Mouse (Mus musculus): Measurements from ENCODE around the gene Zfp804b. TPM values are rescaled to one million over a fixed set of nuclear protein-coding genes. Genes with fewer than 3 reads are reported as not detected.
"Not testable (repeated sequence)": the region's sequence is repeated elsewhere in the genome, so short reads cannot be mapped to it uniquely, and the experiment has no call there.

Gene Zfp804b
- total RNA-seq (2012; rRNA removed) = not detected in 2 replicates
- total RNA-seq (2014; rRNA removed) = not detected in 2 replicates
- not detected in 2 replicates for polyA plus RNA-seq (2012; ENCODE audit: insufficient read length, low read depth)

- Histone ChIP-seq H3K4me3 (replicated peaks in 1 of 3; ENCODE audit: low read depth in 2 of 3, low read length in 2 of 3, poor library complexity in 1 of 3) (no peak within 1 kb of the TSS), H3K9me3 (replicated peaks; ENCODE audit: low read length) (no peaks in the 10 kb centered on the region), H3K27me3 (replicated peaks) (no peaks in the 10 kb centered on the region), H3K36me3 (replicated peaks in 1 of 2; ENCODE audit: control insufficient read depth in 1 of 2, insufficient read depth in 1 of 2, low read length in 1 of 2) (no peaks in the 10 kb centered on the region), H3K4me1 (ENCODE audit: control insufficient read depth in 1 of 2, insufficient read depth in 2 of 2) (no peaks in the 10 kb centered on the region), H3K79me2 (replicated peaks; ENCODE audit: control insufficient read depth, extremely low read depth, insufficient read depth, poor library complexity, severe bottlenecking) (no peaks in the 10 kb centered on the region), H3K9ac (ENCODE audit: insufficient read depth, low read depth) (no peak within 1 kb of the TSS), H3K27ac (ENCODE audit: insufficient read depth, low read depth) (no peak within 1 kb of the TSS), H3K4me2 (ENCODE audit: insufficient read depth, low read depth, poor library complexity, severe bottlenecking) (no peak within 1 kb of the TSS)
- TF ChIP-seq POLR2A (IDR thresholded peaks at IDR 0.05; ENCODE audit: low read depth, low read length) (no peak), NELFE (IDR thresholded peaks at IDR 0.05; ENCODE audit: low read depth, low read length) (no peak), SIN3A (IDR thresholded peaks at IDR 0.05; ENCODE audit: low read length) (no peak), NRF1 (IDR thresholded peaks at IDR 0.05; ENCODE audit: low read depth, low read length) (no peak), KAT2A (IDR thresholded peaks at IDR 0.05; ENCODE audit: insufficient replicate concordance, low read length) (no peak), IRF4 (IDR thresholded peaks at IDR 0.05; ENCODE audit: low read depth, low read length) (no peak), RAD21 (IDR thresholded peaks at IDR 0.05; ENCODE audit: low read depth, low read length) (no peak), ETS1 (conservative IDR thresholded peaks at IDR 0.05; ENCODE audit: low read depth, low read length) (no peak), GABPA (IDR thresholded peaks at IDR 0.05; ENCODE audit: insufficient replicate concordance, low read depth, low read length) (no peak), UBTF (IDR thresholded peaks at IDR 0.05; ENCODE audit: low read depth, low read length) (no peak), ZC3H11A (IDR thresholded peaks at IDR 0.05; ENCODE audit: low read depth, low read length) (no peak)
- dilution Hi-C loops (cut with MboI; ENCODE audit: extremely low pct_ligation_motif_present, extremely low pct_unique_long_range_greater_than_20kb, low sequenced_read_pairs) (no loop called here), in situ Hi-C loops (cut with MboI; ENCODE audit: low pct_ligation_motif_present, low pct_unique_long_range_greater_than_20kb, low sequenced_read_pairs) (no loop called here)
- no peak for DNase-seq (ENCODE audit: extremely low read depth)
Observed at GRCm38 (mm10) chr5:7344145-7345010, at the start of gene Zfp804b. Gene Zfp804b, minus strand, starts transcription at chr5:7344756.

GRCm38 (mm10) chr5:7364616-7365015 is 20.1 kb upstream of the Zfp804b start:
- H3K79me2 ChIP-seq (replicated peaks; ENCODE audit: control insufficient read depth, extremely low read depth, insufficient read depth, poor library complexity, severe bottlenecking); H3K36me3 ChIP-seq (replicated peaks in 1 of 2; ENCODE audit: control insufficient read depth in 1 of 2, insufficient read depth in 1 of 2, low read length in 1 of 2); H3K27ac ChIP-seq (ENCODE audit: insufficient read depth, low read depth); DNase-seq (ENCODE audit: extremely low read depth); H3K4me3 ChIP-seq (replicated peaks in 1 of 3; ENCODE audit: low read depth in 2 of 3, low read length in 2 of 3, poor library complexity in 1 of 3); H3K4me1 ChIP-seq (ENCODE audit: control insufficient read depth in 1 of 2, insufficient read depth in 2 of 2); H3K4me2 ChIP-seq (ENCODE audit: insufficient read depth, low read depth, poor library complexity, severe bottlenecking); dilution Hi-C loops (cut with MboI; ENCODE audit: extremely low pct_ligation_motif_present, extremely low pct_unique_long_range_greater_than_20kb, low sequenced_read_pairs); H3K27me3 ChIP-seq (replicated peaks); H3K9ac ChIP-seq (ENCODE audit: insufficient read depth, low read depth); in situ Hi-C loops (cut with MboI; ENCODE audit: low pct_ligation_motif_present, low pct_unique_long_range_greater_than_20kb, low sequenced_read_pairs); H3K9me3 ChIP-seq (replicated peaks; ENCODE audit: low read length): not testable (repeated sequence)

- no peak overlapping the region for H3K4me3 ChIP-seq (replicated peaks in 1 of 3; ENCODE audit: low read depth in 2 of 3, low read length in 2 of 3, poor library complexity in 1 of 3)
Observed at GRCm38 (mm10) chr5:7345011-7345389, 444 bp upstream of the Zfp804b start.

More at GRCm38 (mm10) chr5:7345011-7345389, 444 bp upstream of the Zfp804b start:
- no peaks in the 10 kb centered on the region for H3K79me2 ChIP-seq (replicated peaks; ENCODE audit: control insufficient read depth, extremely low read depth, insufficient read depth, poor library complexity, severe bottlenecking)
- TF ChIP-seq POLR2AphosphoS2 (IDR thresholded peaks at IDR 0.05; ENCODE audit: low read depth, low read length) = no peak
- TF ChIP-seq MAX (IDR thresholded peaks at IDR 0.05; ENCODE audit: low read length) = no peak
- no peak for TF ChIP-seq EP300 (IDR thresholded peaks at IDR 0.05; ENCODE audit: low read length)
- no peak for TF ChIP-seq UBTF (IDR thresholded peaks at IDR 0.05; ENCODE audit: low read depth, low read length)
- in situ Hi-C loops (cut with MboI; ENCODE audit: low pct_ligation_motif_present, low pct_unique_long_range_greater_than_20kb, low sequenced_read_pairs) = no loop called here
- H3K4me1 ChIP-seq (ENCODE audit: control insufficient read depth in 1 of 2, insufficient read depth in 2 of 2) = no peaks in the 10 kb centered on the region
- dilution Hi-C loops (cut with MboI; ENCODE audit: extremely low pct_ligation_motif_present, extremely low pct_unique_long_range_greater_than_20kb, low sequenced_read_pairs) = no loop called here
- H3K27ac ChIP-seq (ENCODE audit: insufficient read depth, low read depth) = no peak overlapping the region
- H3K27me3 ChIP-seq (replicated peaks) = no peaks in the 10 kb centered on the region
- no peak overlapping the region for H3K4me2 ChIP-seq (ENCODE audit: insufficient read depth, low read depth, poor library complexity, severe bottlenecking)
- no peaks in the 10 kb centered on the region for H3K36me3 ChIP-seq (replicated peaks in 1 of 2; ENCODE audit: control insufficient read depth in 1 of 2, insufficient read depth in 1 of 2, low read length in 1 of 2)
- no peaks in the 10 kb centered on the region for H3K9me3 ChIP-seq (replicated peaks; ENCODE audit: low read length)
- no peak overlapping the region for H3K9ac ChIP-seq (ENCODE audit: insufficient read depth, low read depth)
- DNase-seq (ENCODE audit: extremely low read depth) = no peak

All from CH12.LX (cell line).